Mouse (Mus musculus) forebrain, embryonic 14.5 days (tissue): Measurements from ENCODE around the gene Gp9. TPM values are rescaled to one million over a fixed set of nuclear protein-coding genes. Genes with fewer than 3 reads are reported as not detected.

Experiments
- ATAC-seq: fragments of 200-750 bp; cut with Nextera tagmentation; 2 replicates; pipeline ENCODE4 v1.8.0; 2017; ENCODE audit warnings: mild to moderate bottlenecking, moderate library complexity
- DNase-seq: peaks from one replicate; pipeline ENCODE4 v3.0.0-alpha.2; 2015; ENCODE audit warnings: low spot score
- H3K27ac ChIP-seq: fragments of 300-500 bp; sonication (generic); 2 replicates; pipeline ENCODE4 v1.5.1; 2014; ENCODE audit warnings: low read depth, mild to moderate bottlenecking, control low read depth, low read length, moderate library complexity
- H3K27me3 ChIP-seq: fragments of 300-500 bp; sonication (generic); replicated peaks from 2 replicates; pipeline ENCODE4 v1.6.1; 2014; ENCODE audit warnings: low read length, control low read depth, mixed read lengths; ENCODE audit not compliant: control insufficient read depth, insufficient read depth
- H3K36me3 ChIP-seq: fragments of 300-500 bp; sonication (generic); 2 replicates; pipeline ENCODE4 v1.6.1; 2014; ENCODE audit warnings: low read length, control low read depth; ENCODE audit not compliant: control insufficient read depth, insufficient read depth
- H3K4me1 ChIP-seq: fragments of 300-500 bp; sonication (generic); 2 replicates; pipeline ENCODE4 v1.6.1; 2014; ENCODE audit warnings: antibody characterized with exemption, low read length, control low read depth; ENCODE audit not compliant: control insufficient read depth, insufficient read depth
- H3K4me2 ChIP-seq: fragments of 300-500 bp; sonication (generic); 2 replicates; pipeline ENCODE4 v1.6.1; 2014; ENCODE audit warnings: mild to moderate bottlenecking, control low read depth, low read length
- H3K4me3 ChIP-seq: fragments of 300-500 bp; sonication (generic); 2 replicates; pipeline ENCODE4 v1.5.1; 2014; ENCODE audit warnings: low read depth, low read length, control low read depth
- H3K9ac ChIP-seq: fragments of 300-500 bp; sonication (generic); 2 replicates; pipeline ENCODE4 v1.6.1; 2014; ENCODE audit warnings: mild to moderate bottlenecking, low read length, control low read depth, moderate library complexity
- H3K9me3 ChIP-seq: fragments of 300-500 bp; sonication (generic); replicated peaks from 2 replicates; pipeline ENCODE4 v1.6.1; 2016; ENCODE audit warnings: low read length, control low read depth, mixed read lengths; ENCODE audit not compliant: control insufficient read depth
- WGBS: fragments of 180-500 bp; shearing (Covaris S2); extraction: QIAGEN DNeasy Blood & Tissue Kit; methylation state at CpG from one replicate; pipeline ENCODE4 v1.1.7; 2014; 5-methylcytosine and 5-hydroxymethylcytosine counted together
- polyA plus RNA-seq: library from polyadenylated mRNA; unstranded; fragments of >200 nt; fragmentation: Nextera tagmentation; extraction: Ambion mirVana; gene quantifications from 2 replicates; pipeline ENCODE4 v1.2.1, GENCODE M21; 2014

Gene Gp9
- polyA plus RNA-seq, 1 experiment from 2014 or later, result 0.47 TPM

GRCm38 (mm10) chr6:87734136-87734535, 43.7 kb upstream of the Gp9 start:
- Histone ChIP-seq H3K4me3 (no peak overlapping the region), H3K27ac (no peak overlapping the region), H3K9me3 (no peaks in the 10 kb centered on the region), H3K36me3 (no peaks in the 10 kb centered on the region), H3K9ac (no peak overlapping the region), H3K4me1 (peaks cover 5% of the 10 kb centered on the region; the same call in 1 of the 2 replicates), H3K27me3 (peaks cover 51% of the 10 kb centered on the region), H3K4me2 (no peak overlapping the region)
- DNase-seq (no peak), ATAC-seq (no peak)
- WGBS, result 75% methylated on average over 5 of the region's 5 CpGs

- 82% methylated on average over 4 of the region's 4 CpGs for WGBS
- ATAC-seq (no peak), DNase-seq (no peak)
- H3K27ac ChIP-seq, result no peak overlapping the region
- no peak overlapping the region for H3K4me2 ChIP-seq
- H3K9ac ChIP-seq, result no peak overlapping the region
- H3K4me3 ChIP-seq, result no peak overlapping the region
- no peaks in the 10 kb centered on the region for H3K9me3 ChIP-seq
- no peaks in the 10 kb centered on the region for H3K36me3 ChIP-seq
- no peaks in the 10 kb centered on the region for H3K4me1 ChIP-seq
- peaks cover 25% of the 10 kb centered on the region for H3K27me3 ChIP-seq
Measured at GRCm38 (mm10) chr6:87736923-87737322, 40.9 kb upstream of the Gp9 start.

- H3K9me3 ChIP-seq, result no peaks in the 10 kb centered on the region
- peaks cover 14% of the 10 kb centered on the region for H3K27me3 ChIP-seq
- no peak overlapping the region for H3K4me3 ChIP-seq
- no peak for ATAC-seq
- H3K36me3 ChIP-seq, result no peaks in the 10 kb centered on the region
- WGBS, result 31% methylated on average over 4 of the region's 4 CpGs
- H3K4me2 ChIP-seq, result no peak overlapping the region
- no peak for DNase-seq
- H3K4me1 ChIP-seq, result no peaks in the 10 kb centered on the region
- no peak overlapping the region for H3K9ac ChIP-seq
- no peak overlapping the region for H3K27ac ChIP-seq
Measured at GRCm38 (mm10) chr6:87737921-87738626, 39.8 kb upstream of the Gp9 start.

- no peak overlapping the region for H3K27ac ChIP-seq
- no peaks in the 10 kb centered on the region for H3K4me1 ChIP-seq
- H3K36me3 ChIP-seq, result no peaks in the 10 kb centered on the region
- H3K27me3 ChIP-seq, result no peaks in the 10 kb centered on the region
- WGBS, result 76% methylated on average over 6 of the region's 6 CpGs
- ATAC-seq, result no peak
- no peak overlapping the region for H3K9ac ChIP-seq
- H3K9me3 ChIP-seq, result no peaks in the 10 kb centered on the region
- no peak overlapping the region for H3K4me3 ChIP-seq
- no peak for DNase-seq
- H3K4me2 ChIP-seq, result no peak overlapping the region
Measured at GRCm38 (mm10) chr6:87739898-87740297, 38.0 kb upstream of the Gp9 start.

GRCm38 (mm10) chr6:87740496-87740895, 37.4 kb upstream of the Gp9 start:
- H3K4me2 ChIP-seq, result no peak overlapping the region
- H3K4me1 ChIP-seq, result no peaks in the 10 kb centered on the region
- H3K27me3 ChIP-seq, result no peaks in the 10 kb centered on the region
- no peak for ATAC-seq
- no peak overlapping the region for H3K9ac ChIP-seq
- no peaks in the 10 kb centered on the region for H3K36me3 ChIP-seq
- no peak for DNase-seq
- H3K9me3 ChIP-seq, result no peaks in the 10 kb centered on the region
- H3K27ac ChIP-seq, result no peak overlapping the region
- no peak overlapping the region for H3K4me3 ChIP-seq

GRCm38 (mm10) chr6:87741978-87742377, 35.9 kb upstream of the Gp9 start:
- no peak for DNase-seq
- H3K4me2 ChIP-seq, result no peak overlapping the region
- 91% methylated on average over 8 of the region's 8 CpGs for WGBS

GRCm38 (mm10) chr6:87742804-87743203, 35.1 kb upstream of the Gp9 start:
- Histone ChIP-seq H3K27me3 (no peaks in the 10 kb centered on the region), H3K4me3 (no peak overlapping the region), H3K9me3 (no peaks in the 10 kb centered on the region), H3K4me1 (no peaks in the 10 kb centered on the region), H3K27ac (no peak overlapping the region), H3K36me3 (no peaks in the 10 kb centered on the region), H3K4me2 (no peak overlapping the region), H3K9ac (no peak overlapping the region)
- ATAC-seq (no peak), DNase-seq (no peak)
- WGBS, result 82% methylated on average over 5 of the region's 5 CpGs

More at GRCm38 (mm10) chr6:87741978-87742377, 35.9 kb upstream of the Gp9 start:
- no peaks in the 10 kb centered on the region for H3K36me3 ChIP-seq
- H3K4me3 ChIP-seq, result no peak overlapping the region
- no peaks in the 10 kb centered on the region for H3K9me3 ChIP-seq
- H3K4me1 ChIP-seq, result no peaks in the 10 kb centered on the region
- H3K27me3 ChIP-seq, result no peaks in the 10 kb centered on the region
- no peak for ATAC-seq
- H3K27ac ChIP-seq, result no peak overlapping the region
- no peak overlapping the region for H3K9ac ChIP-seq

GRCm38 (mm10) chr6:87743281-87743680, 34.6 kb upstream of the Gp9 start:
- no peak overlapping the region for H3K4me3 ChIP-seq
- H3K27me3 ChIP-seq, result no peaks in the 10 kb centered on the region
- ATAC-seq (no peak), DNase-seq (no peak)
- no peaks in the 10 kb centered on the region for H3K4me1 ChIP-seq
- 75% methylated on average over 5 of the region's 5 CpGs for WGBS
- H3K36me3 ChIP-seq, result no peaks in the 10 kb centered on the region
- H3K4me2 ChIP-seq, result no peak overlapping the region
- no peak overlapping the region for H3K9ac ChIP-seq
- H3K27ac ChIP-seq, result no peak overlapping the region
- no peaks in the 10 kb centered on the region for H3K9me3 ChIP-seq

- H3K36me3 ChIP-seq, result no peaks in the 10 kb centered on the region
- no peak overlapping the region for H3K9ac ChIP-seq
- DNase-seq, result no peak
- no peak overlapping the region for H3K27ac ChIP-seq
- H3K27me3 ChIP-seq, result no peaks in the 10 kb centered on the region
- 94% methylated on average over 3 of the region's 3 CpGs for WGBS
- H3K4me3 ChIP-seq, result no peak overlapping the region
- H3K9me3 ChIP-seq, result no peaks in the 10 kb centered on the region
- H3K4me1 ChIP-seq, result no peaks in the 10 kb centered on the region
- no peak overlapping the region for H3K4me2 ChIP-seq
- no peak for ATAC-seq
Measured at GRCm38 (mm10) chr6:87744632-87745031, 33.2 kb upstream of the Gp9 start.
